Mouse (Mus musculus): ENCODE results near the gene Vps54.
"Not testable (repeated sequence)": the region's sequence is repeated elsewhere in the genome, so short reads cannot be mapped to it uniquely, and the experiment has no call there.

Vps54 gene

DNA sequence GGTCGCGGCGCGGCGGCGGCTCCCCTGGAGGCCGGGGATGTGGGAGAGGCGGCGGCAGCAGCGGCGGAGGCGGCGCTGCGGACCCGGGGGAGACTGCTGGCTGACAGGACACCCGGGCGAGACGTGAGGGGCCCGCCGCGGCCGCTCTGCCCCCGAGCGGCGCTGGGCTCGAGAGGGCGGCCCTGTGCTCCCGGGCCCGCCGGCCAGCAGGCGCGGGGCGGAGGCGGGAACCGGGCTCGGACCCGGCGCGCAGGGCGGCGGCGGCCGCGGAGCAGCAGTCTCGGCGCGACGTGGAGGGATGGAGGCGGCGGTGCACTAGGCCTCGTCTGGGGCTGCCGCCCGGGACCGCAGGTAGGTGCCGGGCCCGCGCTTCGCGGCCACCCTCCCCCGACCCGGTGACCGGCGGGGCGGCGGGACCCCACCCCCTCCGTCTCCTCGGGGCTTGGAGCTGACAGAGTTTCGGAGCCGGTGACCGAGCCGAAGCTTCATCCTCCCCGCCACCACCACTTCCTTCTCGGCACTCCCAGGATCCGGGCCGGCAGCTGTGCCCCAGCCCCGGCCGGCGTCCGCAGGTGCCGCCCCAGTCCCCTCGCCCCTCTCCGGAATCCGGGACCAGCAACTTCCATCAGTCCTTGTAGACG lies at the start of gene Vps54:
Gene Vps54, plus strand, starts transcription at position 261 of the 641 bp plus-strand sequence.
- DNase-seq (ENCODE audit: low read depth, low spot score), result peak; percentile 5

DNA sequence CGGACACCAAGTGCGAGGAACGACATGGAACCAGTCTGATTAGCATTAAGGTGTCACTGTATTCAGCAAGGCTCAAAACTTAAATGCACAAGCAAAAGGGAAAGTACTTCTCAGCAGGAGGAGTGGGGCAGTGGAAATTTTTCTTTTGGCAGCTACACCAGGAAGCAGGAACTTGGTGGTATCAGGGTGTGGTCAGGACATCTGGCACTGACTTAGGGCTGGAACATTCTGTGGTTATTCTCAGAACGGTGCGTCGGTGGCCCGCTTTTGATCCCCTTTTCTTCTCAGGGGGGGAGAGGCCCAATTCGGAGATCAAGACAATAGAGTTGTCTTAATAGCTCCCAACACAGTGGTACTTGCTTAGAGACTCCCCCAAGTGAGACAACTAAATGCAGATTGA lies 47.3 kb upstream of the Vps54 start:
- DNase-seq (ENCODE audit: low read depth, low spot score), result not testable (repeated sequence)

DNA sequence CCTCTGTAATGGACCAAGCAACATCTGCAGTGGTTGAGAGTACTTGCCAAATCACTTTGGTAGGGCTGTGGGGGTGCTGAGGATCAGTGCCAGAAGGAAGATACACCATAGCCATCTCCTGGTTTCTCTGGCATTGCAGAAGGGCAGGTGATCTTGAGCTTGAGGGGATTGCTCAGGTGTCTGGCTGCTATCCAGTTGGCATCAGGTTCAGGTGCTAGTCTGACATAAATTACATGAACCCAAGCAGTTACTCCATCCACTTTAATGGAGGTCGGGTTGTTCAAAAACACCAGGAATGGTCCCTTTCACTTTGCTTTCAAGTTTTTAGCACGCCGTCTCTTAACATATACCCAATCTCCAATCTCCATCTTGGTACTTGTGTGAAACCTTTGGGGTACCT lies 44.2 kb upstream of the Vps54 start:
- DNase-seq (ENCODE audit: low read depth, low spot score), result no peak

DNA sequence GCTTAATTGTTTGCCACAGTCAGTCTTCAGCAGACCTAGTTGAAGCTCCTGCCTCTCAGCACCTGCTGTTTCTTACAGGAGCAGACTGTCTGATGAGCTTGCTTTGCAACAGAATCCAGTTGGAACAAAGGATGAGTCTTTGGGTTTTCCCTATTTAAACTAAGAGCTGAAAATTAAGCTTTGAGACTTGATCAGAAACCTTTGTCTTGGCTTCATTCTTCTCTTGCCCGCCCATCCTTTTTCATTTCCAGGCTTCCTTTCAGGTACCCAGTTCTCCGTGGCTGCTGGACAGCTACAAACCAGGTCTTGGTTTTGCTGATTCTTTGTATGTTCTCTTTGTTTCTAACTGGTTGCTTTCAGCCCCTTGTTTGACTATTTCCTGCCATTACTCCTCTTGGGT lies 30.0 kb upstream of the Vps54 start:
- DNase-seq (ENCODE audit: low read depth, low spot score), result no peak

DNA sequence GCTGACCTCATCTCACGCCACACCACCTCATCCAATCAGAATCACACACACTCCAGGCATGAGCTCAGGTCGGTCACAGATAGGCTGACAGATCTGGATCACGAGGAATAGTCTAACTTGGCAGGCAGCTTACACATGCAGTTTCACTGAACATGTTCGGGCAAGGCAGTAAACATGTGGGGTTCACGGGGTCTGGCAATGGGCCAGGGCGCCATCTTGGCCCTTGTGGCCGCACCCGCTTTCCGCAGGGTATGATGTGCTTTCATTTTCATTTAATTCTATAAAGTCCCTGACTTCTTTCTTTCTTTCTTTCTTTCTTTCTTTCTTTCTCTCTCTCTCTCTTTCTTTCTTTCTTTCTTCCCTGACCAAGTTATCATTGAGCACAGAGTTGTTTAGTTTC lies 29.4 kb upstream of the Vps54 start:
- not testable (repeated sequence) for DNase-seq (ENCODE audit: low read depth, low spot score)

DNA sequence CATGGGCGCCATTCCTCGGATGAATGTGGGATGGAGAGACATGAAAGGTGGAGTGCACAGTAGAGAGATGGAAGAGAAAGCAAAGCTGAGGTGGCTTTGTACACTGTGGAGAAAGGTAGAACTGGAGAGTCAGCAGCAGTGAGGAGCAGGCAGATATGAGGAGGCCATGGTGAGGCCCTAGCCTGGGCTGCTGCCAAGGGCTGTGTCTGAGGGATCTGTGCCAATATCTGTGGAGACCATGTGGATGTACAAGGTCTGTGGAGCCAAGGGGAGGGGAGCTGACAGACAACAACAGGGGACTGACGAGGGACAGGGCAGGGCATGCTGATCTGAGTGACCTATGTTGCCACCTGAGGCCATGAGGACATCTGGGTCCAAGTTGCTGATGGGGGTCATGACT lies 21.7 kb upstream of the Vps54 start:
- DNase-seq (ENCODE audit: low read depth, low spot score), result no peak

DNA sequence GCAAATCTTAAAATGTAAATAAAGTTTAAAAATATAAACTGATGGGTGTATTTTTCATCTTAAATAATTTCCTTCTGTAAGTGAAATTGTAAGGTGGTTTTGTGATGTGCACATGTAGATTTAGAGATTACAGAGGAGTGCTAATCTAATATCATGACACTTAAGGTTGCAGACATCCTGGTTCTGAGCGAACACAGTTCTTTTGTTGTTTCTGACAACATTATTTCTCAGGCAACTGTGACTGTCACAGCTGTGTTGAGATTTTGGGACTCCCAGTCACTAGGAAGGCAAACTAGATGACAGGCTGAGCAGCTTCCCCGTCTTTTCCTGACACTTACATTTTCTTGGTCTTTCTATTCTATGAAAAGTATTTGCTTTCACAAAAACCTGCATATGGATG lies 19.8 kb upstream of the Vps54 start:
- no peak for DNase-seq (ENCODE audit: low read depth, low spot score)

DNA sequence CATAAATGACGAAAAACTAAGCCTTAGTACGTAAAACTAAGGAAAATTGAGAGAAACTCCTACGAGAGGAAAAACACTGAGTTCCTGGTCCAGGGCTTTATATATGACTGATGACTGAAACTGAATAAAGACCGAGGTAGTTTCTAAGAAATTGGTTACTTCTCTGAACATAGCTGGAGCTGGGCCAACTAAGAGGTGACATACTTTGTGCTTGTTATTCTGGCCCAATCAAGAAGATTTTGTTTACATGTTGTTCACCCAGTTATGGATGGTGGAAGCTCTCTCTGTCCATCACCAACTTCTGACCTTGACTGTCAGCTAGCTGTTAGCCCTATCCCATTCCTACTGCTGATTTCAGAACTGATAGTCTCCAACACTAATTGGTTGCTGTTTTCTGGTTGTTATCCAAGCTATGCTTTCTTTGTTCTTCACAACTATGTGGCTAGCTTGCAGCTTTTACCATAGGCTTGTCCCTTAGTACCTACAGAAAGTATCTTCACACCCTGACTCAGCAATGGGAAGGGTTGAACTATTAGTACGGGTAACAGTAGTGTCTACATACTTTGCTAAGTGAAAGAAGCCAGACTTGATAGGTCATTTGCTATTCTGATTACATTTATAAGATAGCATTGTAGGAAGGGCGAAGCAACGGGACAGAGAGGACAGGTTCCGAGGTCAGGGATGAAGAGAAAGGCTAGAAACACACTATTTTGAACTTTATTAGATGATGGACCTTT lies 19.1 kb upstream of the Vps54 start:
- no peak for DNase-seq (ENCODE audit: low read depth, low spot score)

DNA sequence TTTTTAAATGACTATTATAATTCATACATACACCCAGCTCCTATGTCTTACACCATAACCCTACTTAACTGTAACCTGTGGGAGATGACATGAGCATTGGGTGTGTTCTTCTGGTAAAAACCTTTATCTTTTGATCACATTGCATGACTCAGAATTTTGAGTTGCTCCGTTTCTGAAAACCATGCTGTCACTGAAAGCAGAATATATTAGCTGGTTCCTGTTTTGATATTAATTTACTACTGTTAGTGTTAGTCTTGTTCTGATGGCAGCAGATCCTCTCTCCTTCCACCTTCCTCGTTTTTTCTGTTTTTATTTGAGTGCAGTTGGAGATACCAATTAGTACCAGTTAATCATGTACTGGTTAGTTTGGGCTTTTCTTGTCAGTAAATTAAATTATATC lies 18.3 kb upstream of the Vps54 start:
- no peak for DNase-seq (ENCODE audit: low read depth, low spot score)

DNA sequence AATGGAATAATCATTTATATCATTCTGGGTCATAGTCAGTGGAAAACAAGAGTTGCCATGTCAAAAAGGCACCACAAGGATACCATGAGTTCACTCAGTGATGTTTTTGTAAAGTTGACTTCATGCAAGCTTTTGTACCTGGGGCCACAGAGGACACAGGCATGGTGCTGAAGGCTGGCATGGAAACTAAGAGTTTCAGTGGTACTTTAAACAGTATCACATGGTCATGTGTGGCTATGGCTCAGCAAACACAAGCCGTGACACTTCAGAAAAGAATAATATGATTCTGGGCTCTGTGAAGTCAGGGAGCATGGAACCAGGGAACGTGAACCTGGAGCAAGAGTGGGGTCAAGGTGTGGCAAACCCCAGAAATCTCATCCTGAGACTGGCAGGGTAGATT lies 17.7 kb upstream of the Vps54 start:
- no peak for DNase-seq (ENCODE audit: low read depth, low spot score)

DNA sequence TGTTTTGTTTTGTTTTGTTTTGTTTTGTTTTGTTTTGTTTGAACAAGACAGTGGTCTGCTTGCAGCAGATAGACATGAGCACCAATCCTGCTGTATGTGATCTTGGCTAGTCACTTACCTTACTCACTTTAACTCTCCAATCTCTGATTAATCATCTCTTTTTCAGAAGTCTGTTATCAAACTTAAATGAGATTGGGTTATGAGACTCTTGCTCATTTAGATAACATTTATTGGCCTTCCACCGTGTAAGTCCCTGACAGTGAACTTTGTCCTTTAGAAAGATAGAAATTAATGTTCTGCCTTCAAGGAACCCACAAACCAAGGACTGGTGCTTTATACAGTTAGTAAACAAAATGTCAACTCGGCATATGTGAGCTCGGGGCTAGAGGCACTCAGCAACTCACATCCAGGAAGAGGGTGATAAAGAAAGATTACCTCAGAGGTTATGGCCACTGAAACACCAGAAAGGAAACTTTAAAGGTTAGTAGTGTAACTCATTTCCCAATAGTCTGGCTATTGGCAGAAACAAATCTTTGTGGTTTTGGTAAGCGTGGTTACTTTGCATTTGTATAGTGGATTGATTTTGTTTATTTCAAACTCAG lies 16.4 kb upstream of the Vps54 start:
- DNase-seq (ENCODE audit: low read depth, low spot score), result no peak

DNA sequence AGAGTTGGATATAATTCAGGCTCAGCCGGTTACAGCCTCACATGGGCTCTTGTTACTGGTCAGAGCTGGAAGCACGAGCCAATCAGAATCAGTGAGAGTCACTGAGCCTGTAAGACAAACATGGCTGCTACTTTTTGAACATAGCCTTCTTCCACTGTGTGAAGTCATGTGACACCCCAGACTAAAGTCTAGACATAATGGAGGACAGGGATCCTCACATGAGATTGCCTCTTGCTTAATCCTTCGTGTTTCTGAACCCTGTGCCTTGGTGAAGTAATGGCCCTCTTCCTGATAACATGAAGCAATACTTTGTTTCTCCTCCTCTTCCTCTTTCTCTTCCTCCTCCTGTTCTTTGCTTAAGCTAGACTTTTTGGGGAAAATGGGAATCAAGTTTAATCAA lies 15.5 kb upstream of the Vps54 start:
- no peak for DNase-seq (ENCODE audit: low read depth, low spot score)

DNA sequence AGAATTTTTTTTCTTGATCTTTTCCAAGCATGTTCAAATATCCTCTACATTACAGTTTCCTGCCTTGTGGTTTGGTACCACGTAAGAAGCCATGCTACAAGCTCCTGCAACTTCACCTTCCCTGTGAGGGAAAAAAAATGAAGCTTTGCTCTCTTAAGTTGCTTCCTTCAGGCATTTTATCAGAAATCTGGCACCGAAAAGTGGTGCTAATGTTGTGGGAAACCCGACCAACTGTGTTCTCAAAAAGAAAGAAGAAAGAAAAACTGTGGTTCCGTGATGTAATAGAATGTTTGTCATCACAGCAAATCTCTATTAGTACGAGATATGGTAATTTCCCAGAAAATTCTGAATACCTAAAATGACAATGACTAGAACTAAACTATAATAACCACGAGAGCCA lies 15.0 kb upstream of the Vps54 start:
- no peak for DNase-seq (ENCODE audit: low read depth, low spot score)

DNA sequence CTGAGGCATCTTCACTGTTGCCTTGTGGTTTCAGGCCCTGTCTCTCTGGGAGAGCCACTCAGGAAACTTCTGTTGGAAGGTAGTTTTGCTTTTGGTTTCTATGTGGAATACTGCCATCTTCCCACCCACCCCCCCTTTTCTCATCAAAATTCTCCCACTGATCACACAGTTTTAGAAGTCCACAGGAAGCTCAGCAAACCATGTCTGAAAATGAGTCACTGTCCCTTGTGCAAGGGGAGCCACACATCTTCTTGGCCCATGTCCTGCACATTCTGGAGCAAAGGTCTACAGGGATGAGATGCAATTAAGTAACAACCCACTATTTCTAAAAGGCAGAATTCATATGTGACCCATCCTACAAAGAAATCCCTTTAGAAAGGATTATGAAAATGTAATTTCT lies 14.6 kb upstream of the Vps54 start:
- no peak for DNase-seq (ENCODE audit: low read depth, low spot score)

DNA sequence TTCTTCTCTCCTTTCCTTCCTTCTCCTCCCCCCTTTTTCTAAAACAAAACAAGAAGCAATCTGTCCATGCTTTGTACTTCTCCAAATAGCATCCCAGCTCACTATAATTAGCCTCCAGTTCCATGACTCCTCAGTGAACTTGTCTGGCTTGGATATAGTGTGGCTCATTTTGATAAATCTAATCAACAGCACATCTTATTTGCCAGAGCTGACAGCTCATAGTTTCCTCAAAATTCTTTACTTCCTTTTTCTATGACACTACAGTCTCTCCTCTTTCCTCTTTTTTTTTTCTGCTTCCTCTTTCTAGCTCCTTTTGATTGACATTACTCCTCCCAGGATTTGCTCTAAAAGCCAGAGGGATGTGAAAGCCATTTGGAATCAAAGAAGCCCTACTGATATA lies 14.1 kb upstream of the Vps54 start:
- no peak for DNase-seq (ENCODE audit: low read depth, low spot score)

DNA sequence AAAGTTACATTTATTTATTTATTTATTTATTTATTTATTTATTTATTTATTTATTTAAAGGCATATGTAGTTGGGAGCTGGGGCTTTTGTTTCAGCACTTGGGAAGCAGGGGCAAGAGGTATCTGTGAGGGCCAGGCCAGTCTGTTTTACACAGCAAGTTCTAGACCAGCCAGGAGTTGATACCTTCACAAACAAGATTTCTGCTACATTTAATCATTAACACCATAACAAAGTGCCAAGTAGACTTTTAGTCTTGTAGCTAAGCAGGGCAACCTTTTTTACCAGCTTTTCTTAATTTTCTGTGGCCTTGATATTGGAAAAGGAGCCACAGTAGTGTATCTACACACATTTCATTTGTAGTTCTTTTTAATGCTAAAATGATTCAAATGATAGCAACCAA lies 3.7 kb upstream of the Vps54 start:
- DNase-seq (ENCODE audit: low read depth, low spot score), result no peak

DNA sequence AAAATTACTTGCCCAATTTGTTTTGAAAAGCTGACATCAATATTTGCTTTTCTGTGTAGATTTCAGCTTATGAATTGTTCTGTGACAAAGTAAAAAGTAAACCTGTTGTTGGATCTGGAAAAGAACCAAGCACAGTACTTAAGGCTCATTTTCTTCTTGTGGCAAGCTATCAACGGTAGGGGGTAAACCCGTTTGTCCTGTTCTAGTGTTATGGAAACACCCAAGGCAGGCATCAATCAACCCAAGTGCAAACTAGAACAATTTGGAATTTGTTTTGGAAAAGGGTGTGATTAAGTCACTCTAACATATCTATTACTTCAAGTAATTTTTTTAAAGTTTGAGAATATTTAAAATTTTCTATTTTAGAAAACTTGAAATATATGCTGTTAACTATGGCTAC lies 3.3 kb upstream of the Vps54 start:
- DNase-seq (ENCODE audit: low read depth, low spot score), result no peak

DNA sequence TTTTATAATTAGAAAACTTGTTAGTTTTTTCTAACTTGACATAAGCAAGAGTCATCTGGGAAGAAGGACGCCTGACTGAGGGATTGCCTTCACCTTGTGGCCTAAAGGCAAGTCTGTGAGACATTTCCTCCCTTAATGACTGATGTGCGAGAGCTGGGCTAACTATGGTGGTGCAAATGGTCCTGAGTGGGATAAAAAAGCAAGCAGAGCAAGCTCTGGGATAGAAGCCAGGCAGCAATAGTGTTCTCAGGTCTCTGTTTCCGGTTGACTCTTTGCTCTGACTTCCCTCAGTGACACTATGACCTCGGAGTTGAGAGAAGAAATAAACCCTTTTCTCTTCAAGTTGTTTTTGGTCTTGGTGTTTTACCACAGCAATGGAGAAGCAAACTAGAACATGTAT lies 2.1 kb upstream of the Vps54 start:
- DNase-seq (ENCODE audit: low read depth, low spot score), result no peak

DNA sequence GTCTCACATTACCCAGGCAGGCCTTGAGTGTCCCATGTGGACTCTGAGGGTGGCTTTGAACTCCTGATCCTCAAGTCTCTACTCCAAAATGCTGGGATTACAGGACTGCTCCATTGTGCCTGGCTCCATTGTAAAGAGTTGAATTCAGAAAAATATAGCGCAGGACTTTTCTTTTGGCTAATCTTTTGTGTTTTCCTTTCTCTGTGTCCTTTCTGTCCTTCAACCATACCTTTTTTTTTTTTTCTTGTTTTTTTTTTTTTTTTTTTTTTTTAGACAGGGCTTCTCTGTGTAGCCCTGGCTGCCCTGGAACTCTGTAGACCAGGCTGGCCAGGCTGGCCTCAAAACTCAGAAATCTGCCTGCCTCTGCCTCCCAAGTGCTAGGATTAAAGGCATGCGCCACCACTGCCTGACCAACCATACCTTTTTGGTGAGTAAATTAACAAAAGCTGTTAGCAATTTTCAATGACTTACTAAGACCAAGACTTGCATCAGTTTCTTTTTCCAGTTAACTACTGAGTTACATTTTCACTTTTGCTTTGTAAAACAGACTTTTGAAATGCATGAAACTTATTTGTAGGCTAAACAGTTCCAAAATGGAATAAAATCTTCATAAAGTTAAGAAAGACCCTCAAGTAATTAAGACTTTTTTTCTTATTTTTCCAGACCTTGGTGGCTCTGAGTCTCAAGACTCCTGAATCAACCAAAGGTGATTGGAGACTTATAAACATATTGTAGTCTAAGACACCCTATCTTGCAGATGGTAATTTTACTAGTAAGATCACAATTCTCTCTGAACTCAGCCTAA lies 1.4 kb upstream of the Vps54 start:
- no peak for DNase-seq (ENCODE audit: low read depth, low spot score)

DNA sequence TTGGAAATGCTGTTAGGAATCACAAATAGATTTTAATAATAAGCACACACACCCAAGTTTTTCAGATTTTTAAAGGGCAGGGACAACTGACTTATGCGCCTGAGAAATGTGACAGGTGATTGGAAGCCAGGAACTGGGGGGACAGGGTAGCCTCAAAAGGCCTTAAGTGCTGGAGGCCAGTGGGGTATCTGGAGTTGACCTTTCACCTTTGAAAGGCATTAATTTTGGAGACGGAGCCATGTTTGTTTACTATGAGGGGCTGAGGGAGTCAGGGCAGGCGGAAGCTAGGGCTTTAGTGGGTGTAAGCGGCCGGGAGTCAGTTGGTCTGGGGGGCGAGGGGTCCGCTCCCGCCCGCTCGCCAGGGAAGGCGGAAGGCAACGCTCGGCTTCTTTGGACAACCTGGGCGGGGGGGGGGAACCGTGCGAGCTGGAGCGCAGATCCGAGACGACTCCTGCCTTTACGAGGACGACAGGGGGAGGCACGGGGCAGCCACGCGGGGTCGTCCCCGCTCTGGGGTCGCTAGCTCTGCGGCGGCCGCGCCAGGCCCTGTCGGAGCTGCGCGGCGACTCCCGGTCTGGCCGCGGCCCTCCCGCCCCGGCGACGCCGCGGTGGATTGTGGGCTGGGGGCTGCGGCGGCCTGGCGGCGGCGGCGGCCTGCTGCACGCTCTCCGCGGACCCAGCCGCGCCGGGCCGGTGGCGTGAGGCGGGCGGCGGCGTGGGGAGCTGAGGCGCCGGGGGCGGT lies 631 bp upstream of the Vps54 start:
- DNase-seq (ENCODE audit: low read depth, low spot score), result peak; percentile 50

DNA sequence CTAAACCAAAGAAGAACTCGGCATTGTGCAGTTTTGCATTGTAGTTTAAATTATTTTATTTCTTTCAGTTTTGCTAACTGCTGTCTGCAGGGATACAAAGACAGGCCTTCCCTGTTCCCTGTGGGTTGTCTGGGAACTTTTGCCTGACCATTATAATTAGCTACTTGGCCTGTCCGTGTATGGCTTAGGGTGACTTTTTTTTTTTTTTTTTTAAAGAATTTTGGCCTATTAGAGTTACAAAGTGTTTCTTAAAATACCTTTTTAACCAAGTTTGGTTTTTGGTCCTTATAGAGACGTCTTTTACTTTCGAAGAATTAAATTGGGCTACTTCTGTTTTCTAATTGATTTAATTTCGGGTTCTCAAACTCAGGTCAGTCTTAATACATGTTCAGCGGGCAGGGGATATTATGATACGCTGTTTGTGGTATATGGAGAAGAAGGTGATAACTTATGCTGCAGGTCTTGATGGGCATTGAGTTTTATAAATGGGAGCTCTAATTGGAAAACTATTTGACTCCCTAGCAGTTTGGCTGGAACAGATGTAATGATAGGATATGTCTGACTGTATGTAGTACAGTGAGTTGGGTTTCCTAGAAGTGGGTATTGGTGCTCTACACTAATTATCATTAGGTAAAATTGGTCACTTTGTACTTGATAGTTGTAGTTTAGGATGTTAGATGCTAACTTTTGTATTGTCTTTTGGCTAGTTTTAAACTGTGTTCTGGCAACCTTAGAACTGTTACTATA lies 855 bp downstream of the Vps54 start:
- DNase-seq (ENCODE audit: low read depth, low spot score), result no peak
